Comparison of ENCODE assay signal across 19 mouse cellular contexts in the genomic region with DNA sequence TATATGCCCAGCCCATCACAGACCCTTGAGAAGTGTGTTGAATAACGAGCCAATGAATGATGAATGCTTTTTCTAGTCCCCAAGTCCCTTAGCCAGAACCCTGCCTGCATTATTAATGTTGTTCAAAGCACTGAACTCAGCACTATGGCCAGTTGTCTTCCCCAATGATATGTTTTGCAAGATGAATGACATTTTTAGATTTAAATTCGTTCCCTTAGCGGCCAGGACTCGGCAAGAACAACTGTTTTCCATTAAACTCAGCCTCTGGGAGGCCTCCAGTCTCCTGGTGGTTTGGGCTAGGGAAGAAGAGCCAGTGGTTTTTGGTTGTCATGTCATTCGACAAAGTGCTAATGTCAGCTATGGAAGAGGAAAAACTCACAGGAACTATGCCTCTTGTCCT.
"Had no signal": no experiment of that assay in that cellular context is flagged by ENCODE, and none has a peak within 500 bp of the region (broad histone marks: within the 10 kb centered on the region; RNA-seq: fewer than 3 reads in every experiment).

No protein-coding gene starts in this region.

- H3K4me2 ChIP-seq: limb, embryonic 13.5 days; liver, embryonic 12.5 days; liver, embryonic 15.5 days; lung, embryonic 15.5 days; midbrain, embryonic 15.5 days; stomach, embryonic 15.5 days had no signal

- H3K9me3 ChIP-seq: limb, embryonic 10.5 days; limb, embryonic 13.5 days; liver, embryonic 12.5 days; liver, embryonic 15.5 days; lung, embryonic 15.5 days; midbrain, embryonic 15.5 days; stomach, embryonic 15.5 days had no signal

- ATAC-seq: intestine, embryonic 16.5 days; liver, embryonic 12.5 days; midbrain, embryonic 15.5 days had no signal

- H3K4me1 ChIP-seq: lung, embryonic 15.5 days; stomach, embryonic 15.5 days had no signal

- DNase-seq: kidney, adult 18-20 months; kidney, postnatal 25 days; layer of hippocampus, adult 9-11 months; liver; lung, adult 18-20 months; lung, postnatal 10 days; lung, postnatal 4 days; thymus, postnatal 25 days had no signal

- H3K9ac ChIP-seq: limb, embryonic 13.5 days; liver, embryonic 12.5 days; liver, embryonic 15.5 days; lung, embryonic 15.5 days; midbrain, embryonic 15.5 days; stomach, embryonic 15.5 days had no signal

- H3K4me3 ChIP-seq: layer of hippocampus, adult 2 months; limb, embryonic 10.5 days; limb, embryonic 13.5 days; liver, embryonic 12.5 days; liver, embryonic 15.5 days; lung, embryonic 15.5 days; midbrain, embryonic 15.5 days; myocyte; stomach, embryonic 15.5 days had no signal

- H3K36me3 ChIP-seq: limb, embryonic 10.5 days; limb, embryonic 13.5 days; liver, embryonic 12.5 days; liver, embryonic 15.5 days; lung, embryonic 15.5 days; midbrain, embryonic 15.5 days; stomach, embryonic 15.5 days had no signal

- H3K27ac ChIP-seq: kidney, postnatal 0 days; layer of hippocampus, adult 2 months; limb, embryonic 10.5 days; limb, embryonic 13.5 days; liver, embryonic 12.5 days; liver, embryonic 15.5 days; lung, embryonic 15.5 days; midbrain, embryonic 15.5 days; stomach, embryonic 15.5 days had no signal

- H3K27me3 ChIP-seq: limb, embryonic 13.5 days; liver, embryonic 12.5 days; liver, embryonic 15.5 days; lung, embryonic 15.5 days; midbrain, embryonic 15.5 days; stomach, embryonic 15.5 days had no signal
